Mouse (Mus musculus): ENCODE data around the gene D130043K22Rik. TPM values are rescaled to one million over a fixed set of nuclear protein-coding genes. Genes with fewer than 3 reads are reported as not detected.

The D130043K22Rik gene
- polyA plus RNA-seq, 1 experiment = not detected

DNA sequence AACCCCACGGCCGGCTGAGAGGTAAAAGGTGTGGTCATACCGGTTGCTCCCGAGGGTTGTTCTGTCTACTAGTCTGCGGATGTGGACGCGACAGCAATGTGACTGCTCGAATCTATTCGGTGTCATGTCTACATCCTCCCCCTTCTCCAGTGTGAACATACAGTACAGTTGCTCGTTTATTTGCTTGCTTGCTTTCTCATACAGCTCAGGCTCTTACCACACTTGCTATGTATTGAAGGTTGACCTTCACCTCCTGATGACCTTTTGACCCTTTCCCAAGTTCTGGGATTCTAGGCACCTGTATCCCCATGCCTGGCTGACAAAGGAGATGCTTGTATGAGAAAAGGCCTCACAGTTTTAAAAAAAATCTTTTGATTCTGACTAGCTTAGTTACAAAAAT lies 22.9 kb downstream of the D130043K22Rik start:
- DNase-seq (ENCODE audit: low read depth in 1 of 2, low spot score in 2 of 2) = no peak
- 89% methylated on average over 10 of the region's 10 CpGs for WGBS
- Histone ChIP-seq H3K27ac (ENCODE audit: insufficient read depth, low read length) (no peak overlapping the region), H3K4me1 (ENCODE audit: control insufficient read depth, insufficient read depth, insufficient read length) (0 out of 2 replicates have a peak, but pooled peaks cover 5% of the 10 kb centered on the region), H3K36me3 (ENCODE audit: control insufficient read depth, insufficient read depth, low read length) (no peaks in the 10 kb centered on the region), H3K27me3 (ENCODE audit: control insufficient read depth, insufficient read depth, low read length) (no peaks in the 10 kb centered on the region), H3K4me3 (ENCODE audit: extremely low read depth, insufficient read depth, insufficient read length) (no peak overlapping the region)
- no peak for TF ChIP-seq CTCF (IDR thresholded peaks at IDR 0.05; ENCODE audit: extremely low read depth, insufficient read depth, insufficient read length, insufficient replicate concordance)
- no peak for TF ChIP-seq POLR2A (IDR thresholded peaks at IDR 0.05; ENCODE audit: low read depth, low read length)

DNA sequence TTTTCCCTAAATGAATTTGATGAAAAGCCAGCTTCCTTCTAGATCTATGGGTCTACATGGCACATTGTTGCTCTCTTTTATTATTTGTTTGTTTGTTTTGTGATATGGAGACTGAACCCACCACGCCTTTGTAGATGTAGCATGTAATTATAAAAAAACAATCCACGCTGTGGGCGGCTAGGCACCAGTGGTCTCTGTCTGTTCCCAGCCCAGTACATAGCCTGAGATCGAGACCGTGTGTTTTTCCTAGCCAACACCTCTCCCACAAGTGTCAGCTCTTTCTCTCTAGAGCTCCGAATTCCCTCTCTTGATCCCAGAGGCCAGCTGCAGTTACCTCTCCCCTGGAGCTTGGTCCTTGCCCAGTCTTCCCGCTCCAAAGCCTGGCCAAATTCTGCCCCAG lies 23.3 kb downstream of the D130043K22Rik start:
- H3K36me3 ChIP-seq (ENCODE audit: control insufficient read depth, insufficient read depth, low read length) = no peaks in the 10 kb centered on the region
- TF ChIP-seq CTCF (IDR thresholded peaks at IDR 0.05; ENCODE audit: extremely low read depth, insufficient read depth, insufficient read length, insufficient replicate concordance) = no peak
- TF ChIP-seq POLR2A (IDR thresholded peaks at IDR 0.05; ENCODE audit: low read depth, low read length) = no peak
- 91% methylated on average over 7 of the region's 7 CpGs for WGBS
- H3K4me1 ChIP-seq (ENCODE audit: control insufficient read depth, insufficient read depth, insufficient read length) = 0 out of 2 replicates have a peak, but pooled peaks cover 5% of the 10 kb centered on the region
- no peak for DNase-seq (ENCODE audit: low read depth in 1 of 2, low spot score in 2 of 2)
- H3K27me3 ChIP-seq (ENCODE audit: control insufficient read depth, insufficient read depth, low read length) = no peaks in the 10 kb centered on the region
- H3K27ac ChIP-seq (ENCODE audit: insufficient read depth, low read length) = no peak overlapping the region
- H3K4me3 ChIP-seq (ENCODE audit: extremely low read depth, insufficient read depth, insufficient read length) = no peak overlapping the region

DNA sequence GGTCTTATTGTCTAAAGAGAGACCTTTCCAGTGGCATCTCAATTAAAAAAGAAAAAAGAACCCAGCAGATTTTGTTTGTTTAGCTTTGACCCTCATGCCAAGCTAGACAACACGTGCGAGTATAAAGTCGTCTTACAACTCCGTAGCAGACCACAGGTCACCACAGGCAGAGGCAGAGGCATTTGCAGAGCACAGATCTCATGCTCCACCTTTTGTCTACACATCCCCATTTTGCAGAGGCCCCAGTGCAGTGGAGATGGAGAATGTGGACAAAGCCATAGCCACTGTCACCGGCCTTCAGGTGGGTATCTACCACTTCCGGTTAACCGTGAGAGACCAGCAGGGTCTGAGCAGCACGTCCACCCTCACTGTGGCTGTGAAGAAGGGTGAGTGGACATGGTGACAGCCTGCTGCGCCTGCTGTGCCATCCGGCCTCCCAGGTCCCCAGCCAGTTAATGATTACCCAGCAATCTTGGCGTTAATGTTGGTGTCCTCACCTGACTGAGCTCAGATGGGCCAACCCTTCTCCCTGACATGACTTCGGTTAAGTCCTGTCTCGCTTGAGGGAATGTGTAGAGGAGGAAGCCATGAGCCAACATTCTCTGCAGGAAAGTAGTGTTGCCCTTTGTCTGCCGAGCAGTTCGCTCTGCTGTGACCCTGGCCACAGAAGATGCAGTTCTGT lies 34.6 kb downstream of the D130043K22Rik start:
- WGBS = 87% methylated on average over 15 of the region's 15 CpGs
- Histone ChIP-seq H3K4me3 (ENCODE audit: extremely low read depth, insufficient read depth, insufficient read length) (no peak overlapping the region), H3K4me1 (ENCODE audit: control insufficient read depth, insufficient read depth, insufficient read length) (no peaks in the 10 kb centered on the region), H3K27ac (ENCODE audit: insufficient read depth, low read length) (no peak overlapping the region), H3K36me3 (ENCODE audit: control insufficient read depth, insufficient read depth, low read length) (no peaks in the 10 kb centered on the region), H3K27me3 (ENCODE audit: control insufficient read depth, insufficient read depth, low read length) (no peaks in the 10 kb centered on the region)
- TF ChIP-seq CTCF (IDR thresholded peaks at IDR 0.05; ENCODE audit: extremely low read depth, insufficient read depth, insufficient read length, insufficient replicate concordance) = no peak
- no peak for TF ChIP-seq POLR2A (IDR thresholded peaks at IDR 0.05; ENCODE audit: low read depth, low read length)
- no peak for DNase-seq (ENCODE audit: low read depth in 1 of 2, low spot score in 2 of 2)

DNA sequence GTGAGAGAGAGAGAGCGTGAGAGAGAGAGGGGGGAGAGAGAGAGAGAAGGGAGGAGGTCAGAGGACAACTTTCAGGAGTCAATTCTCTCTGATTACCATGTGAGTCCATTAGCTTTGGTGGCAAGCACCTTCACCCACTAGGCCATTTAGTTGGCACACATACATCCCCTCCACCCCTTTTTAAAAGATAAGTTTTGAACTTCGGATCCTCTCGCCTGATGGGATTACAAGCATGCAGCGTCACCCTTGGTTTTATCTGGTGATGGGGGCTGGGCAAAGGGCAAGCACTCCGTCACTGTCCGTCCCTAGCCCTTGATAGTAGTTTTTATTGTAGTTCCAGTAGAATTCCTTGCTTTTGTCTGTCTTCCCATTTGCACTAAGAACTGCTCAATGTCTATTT lies 35.3 kb downstream of the D130043K22Rik start:
- Histone ChIP-seq H3K27ac (ENCODE audit: insufficient read depth, low read length) (no peak overlapping the region), H3K4me1 (ENCODE audit: control insufficient read depth, insufficient read depth, insufficient read length) (no peaks in the 10 kb centered on the region), H3K27me3 (ENCODE audit: control insufficient read depth, insufficient read depth, low read length) (no peaks in the 10 kb centered on the region), H3K36me3 (ENCODE audit: control insufficient read depth, insufficient read depth, low read length) (no peaks in the 10 kb centered on the region), H3K4me3 (ENCODE audit: extremely low read depth, insufficient read depth, insufficient read length) (no peak overlapping the region)
- no peak for TF ChIP-seq POLR2A (IDR thresholded peaks at IDR 0.05; ENCODE audit: low read depth, low read length)
- TF ChIP-seq CTCF (IDR thresholded peaks at IDR 0.05; ENCODE audit: extremely low read depth, insufficient read depth, insufficient read length, insufficient replicate concordance) = no peak
- no peak for DNase-seq (ENCODE audit: low read depth in 1 of 2, low spot score in 2 of 2)
- WGBS = 86% methylated on average over 6 of the region's 6 CpGs

DNA sequence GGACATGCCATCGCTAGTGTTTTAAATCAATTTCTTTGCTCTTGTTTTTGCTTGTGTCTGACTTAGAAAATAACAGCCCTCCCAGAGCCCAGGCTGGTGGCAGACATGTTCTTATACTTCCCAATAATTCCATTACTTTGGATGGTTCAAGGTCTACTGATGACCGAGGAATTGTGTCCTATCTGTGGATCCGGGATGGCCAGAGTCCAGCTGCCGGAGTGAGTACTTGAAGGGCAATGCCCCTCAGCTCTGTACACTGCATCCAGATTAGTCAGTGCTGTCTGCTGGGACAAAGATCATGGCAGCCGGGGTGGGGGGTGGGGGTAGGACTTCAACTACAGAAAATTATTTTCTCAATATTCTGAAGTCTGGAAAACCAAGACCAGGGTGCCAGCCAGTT lies 35.8 kb downstream of the D130043K22Rik start:
- WGBS = 91% methylated on average over 5 of the region's 5 CpGs
- no peak for DNase-seq (ENCODE audit: low read depth in 1 of 2, low spot score in 2 of 2)
- H3K27me3 ChIP-seq (ENCODE audit: control insufficient read depth, insufficient read depth, low read length) = no peaks in the 10 kb centered on the region
- H3K4me3 ChIP-seq (ENCODE audit: extremely low read depth, insufficient read depth, insufficient read length) = no peak overlapping the region
- no peaks in the 10 kb centered on the region for H3K4me1 ChIP-seq (ENCODE audit: control insufficient read depth, insufficient read depth, insufficient read length)
- no peaks in the 10 kb centered on the region for H3K36me3 ChIP-seq (ENCODE audit: control insufficient read depth, insufficient read depth, low read length)
- TF ChIP-seq CTCF (IDR thresholded peaks at IDR 0.05; ENCODE audit: extremely low read depth, insufficient read depth, insufficient read length, insufficient replicate concordance) (no peak), POLR2A (IDR thresholded peaks at IDR 0.05; ENCODE audit: low read depth, low read length) (no peak)
- no peak overlapping the region for H3K27ac ChIP-seq (ENCODE audit: insufficient read depth, low read length)

DNA sequence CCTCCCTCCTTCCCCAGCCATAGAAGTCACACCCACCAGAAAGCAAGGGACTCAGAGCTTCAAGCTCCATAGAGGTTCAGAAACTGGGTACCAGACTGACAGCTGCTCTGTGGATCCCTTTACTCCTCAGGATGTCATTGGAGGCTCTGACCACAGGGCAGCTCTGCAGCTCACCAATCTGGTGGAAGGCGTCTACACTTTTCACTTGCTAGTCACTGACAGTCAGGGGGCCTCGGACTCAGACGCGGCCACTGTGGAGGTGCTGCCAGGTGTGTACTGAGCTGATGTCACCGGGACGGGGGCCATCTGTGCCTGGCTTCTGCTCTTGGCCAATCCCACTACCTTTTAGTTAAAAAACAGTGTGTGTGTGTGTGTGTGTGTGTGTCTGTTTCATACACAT lies 37.5 kb downstream of the D130043K22Rik start:
- no peak for DNase-seq (ENCODE audit: low read depth in 1 of 2, low spot score in 2 of 2)
- H3K4me3 ChIP-seq (ENCODE audit: extremely low read depth, insufficient read depth, insufficient read length) = no peak overlapping the region
- no peak for TF ChIP-seq POLR2A (IDR thresholded peaks at IDR 0.05; ENCODE audit: low read depth, low read length)
- TF ChIP-seq CTCF (IDR thresholded peaks at IDR 0.05; ENCODE audit: extremely low read depth, insufficient read depth, insufficient read length, insufficient replicate concordance) = no peak
- no peak overlapping the region for H3K27ac ChIP-seq (ENCODE audit: insufficient read depth, low read length)
- no peaks in the 10 kb centered on the region for H3K4me1 ChIP-seq (ENCODE audit: control insufficient read depth, insufficient read depth, insufficient read length)
- H3K27me3 ChIP-seq (ENCODE audit: control insufficient read depth, insufficient read depth, low read length) = no peaks in the 10 kb centered on the region
- 94% methylated on average over 6 of the region's 6 CpGs for WGBS
- no peaks in the 10 kb centered on the region for H3K36me3 ChIP-seq (ENCODE audit: control insufficient read depth, insufficient read depth, low read length)

DNA sequence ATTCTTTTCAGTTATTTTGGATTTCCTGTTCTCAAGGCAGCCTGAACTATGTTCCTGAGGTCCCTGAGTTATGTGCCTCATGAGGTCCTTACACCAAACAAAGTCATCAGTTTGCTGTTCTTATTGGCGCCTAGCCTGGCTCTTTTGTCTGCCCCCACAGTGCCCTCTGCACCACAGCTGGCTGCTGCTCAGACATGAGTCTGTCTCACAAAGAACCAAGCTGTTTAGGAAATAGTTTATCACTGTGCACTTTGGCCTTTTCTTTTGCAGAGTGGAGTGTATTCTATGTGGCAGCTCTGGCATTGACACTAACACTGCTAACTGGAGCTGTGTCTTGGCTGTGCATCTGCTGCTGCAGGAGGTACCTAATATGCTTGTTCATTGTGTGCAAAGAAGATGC lies 44.6 kb downstream of the D130043K22Rik start:
- no peaks in the 10 kb centered on the region for H3K4me1 ChIP-seq (ENCODE audit: control insufficient read depth, insufficient read depth, insufficient read length)
- H3K4me3 ChIP-seq (ENCODE audit: extremely low read depth, insufficient read depth, insufficient read length) = no peak overlapping the region
- no peak overlapping the region for H3K27ac ChIP-seq (ENCODE audit: insufficient read depth, low read length)
- no peaks in the 10 kb centered on the region for H3K27me3 ChIP-seq (ENCODE audit: control insufficient read depth, insufficient read depth, low read length)
- no peak for TF ChIP-seq CTCF (IDR thresholded peaks at IDR 0.05; ENCODE audit: extremely low read depth, insufficient read depth, insufficient read length, insufficient replicate concordance)
- TF ChIP-seq POLR2A (IDR thresholded peaks at IDR 0.05; ENCODE audit: low read depth, low read length) = no peak
- no peak for DNase-seq (ENCODE audit: low read depth in 1 of 2, low spot score in 2 of 2)
- H3K36me3 ChIP-seq (ENCODE audit: control insufficient read depth, insufficient read depth, low read length) = no peaks in the 10 kb centered on the region
- 85% methylated on average over 1 of the region's 1 CpGs for WGBS

Measured in spleen, adult 2 months (tissue).